Mouse (Mus musculus) heart, embryonic 12.5 days (tissue): ENCODE data around the gene Pafah1b2. TPM values are rescaled to one million over a fixed set of nuclear protein-coding genes. Genes with fewer than 3 reads are reported as not detected.

ENCODE experiments used
- ATAC-seq: fragments of 200-750 bp; cut with Nextera tagmentation; 2 replicates; pipeline ENCODE4 v1.8.0; 2017; ENCODE audit warnings: moderate TSS enrichment, moderate library complexity; ENCODE audit not compliant: insufficient number of reproducible peaks, low FRiP score
- H3K27ac ChIP-seq: fragments of 300-500 bp; sonication (generic); 2 replicates; pipeline ENCODE4 v1.5.1; 2016; ENCODE audit warnings: mild to moderate bottlenecking, moderate library complexity; ENCODE audit not compliant: poor library complexity, severe bottlenecking
- H3K27me3 ChIP-seq: fragments of 300-500 bp; sonication (generic); replicated peaks from 2 replicates; pipeline ENCODE4 v1.6.1; 2016; ENCODE audit warnings: mild to moderate bottlenecking, moderate library complexity
- H3K36me3 ChIP-seq: fragments of 300-500 bp; sonication (generic); 2 replicates; pipeline ENCODE4 v1.6.1; 2016; ENCODE audit warnings: mild to moderate bottlenecking, moderate library complexity
- H3K4me1 ChIP-seq: fragments of 300-500 bp; sonication (generic); replicated peaks from 2 replicates; pipeline ENCODE4 v1.6.1; 2016; ENCODE audit warnings: mild to moderate bottlenecking
- H3K4me2 ChIP-seq: fragments of 300-500 bp; sonication (generic); 2 replicates; pipeline ENCODE4 v1.6.1; 2016; ENCODE audit warnings: mild to moderate bottlenecking, moderate library complexity
- H3K4me3 ChIP-seq: fragments of 300-500 bp; sonication (generic); 2 replicates; pipeline ENCODE4 v1.5.1; 2016; ENCODE audit warnings: mild to moderate bottlenecking
- H3K9ac ChIP-seq: fragments of 300-500 bp; sonication (generic); 2 replicates; pipeline ENCODE4 v1.6.1; 2016; ENCODE audit warnings: mild to moderate bottlenecking, moderate library complexity
- H3K9me3 ChIP-seq: fragments of 300-500 bp; sonication (generic); replicated peaks from 2 replicates; pipeline ENCODE4 v1.6.1; 2016; ENCODE audit warnings: mild to moderate bottlenecking, moderate library complexity
- WGBS: fragments of 180-500 bp; shearing (Covaris S2); methylation state at CpG from one replicate; pipeline ENCODE4 v1.1.7; 2016; 5-methylcytosine and 5-hydroxymethylcytosine counted together
- polyA plus RNA-seq: library from polyadenylated mRNA; unstranded; fragments of >200 nt; fragmentation: Nextera tagmentation; extraction: Ambion mirVana; gene quantifications from 2 replicates; pipeline ENCODE4 v1.2.1, GENCODE M21; 2016

The Pafah1b2 gene
- 173 and 175 TPM in 2 replicates for polyA plus RNA-seq

GRCm38 (mm10) chr9:46012091-46013008, at the start of gene Pafah1b2, which contains the start of gene Sik3:
Pafah1b2 (minus strand) TSS chr9:46012690.
Sik3 (plus strand) TSS chr9:46012820.
- peak within 1 kb of the TSS; percentile 93 for H3K4me2 ChIP-seq
- H3K27ac ChIP-seq, result peak within 1 kb of the TSS; percentile 89
- 5% methylated on average over 67 of the region's 78 CpGs for WGBS
- peak; percentile 93 for ATAC-seq
- no peaks in the 10 kb centered on the region for H3K36me3 ChIP-seq
- no peaks in the 10 kb centered on the region for H3K9me3 ChIP-seq
- peaks cover 42% of the 10 kb centered on the region for H3K4me1 ChIP-seq
- peak within 1 kb of the TSS; percentile 89 for H3K4me3 ChIP-seq
- H3K9ac ChIP-seq, result peak within 1 kb of the TSS; percentile 92
- H3K27me3 ChIP-seq, result no peaks in the 10 kb centered on the region

GRCm38 (mm10) chr9:46061696-46062425, 49.4 kb upstream of the Pafah1b2 start:
- Histone ChIP-seq H3K4me3 (no peak overlapping the region), H3K4me2 (no peak overlapping the region), H3K9ac (no peak overlapping the region), H3K27ac (no peak overlapping the region), H3K36me3 (0 out of 2 replicates have a peak, but pooled peaks cover 3% of the 10 kb centered on the region), H3K4me1 (peaks cover 11% of the 10 kb centered on the region; the same call in 1 of the 2 replicates), H3K9me3 (peaks cover 3% of the 10 kb centered on the region; the same call in 1 of the 2 replicates), H3K27me3 (no peaks in the 10 kb centered on the region)
- no peak for ATAC-seq
- 74% methylated on average over 9 of the region's 9 CpGs for WGBS

- no peaks in the 10 kb centered on the region for H3K27me3 ChIP-seq
- no peak for ATAC-seq
- H3K4me3 ChIP-seq, result no peak overlapping the region
- H3K9ac ChIP-seq, result no peak overlapping the region
- H3K27ac ChIP-seq, result no peak overlapping the region
- H3K9me3 ChIP-seq, result peaks cover 3% of the 10 kb centered on the region; the same call in 1 of the 2 replicates
- WGBS, result 87% methylated on average over 2 of the region's 2 CpGs
- 0 out of 2 replicates have a peak, but pooled peaks cover 3% of the 10 kb centered on the region for H3K36me3 ChIP-seq
- H3K4me1 ChIP-seq, result peaks cover 13% of the 10 kb centered on the region; the same call in 1 of the 2 replicates
- no peak overlapping the region for H3K4me2 ChIP-seq
Measured at GRCm38 (mm10) chr9:46060249-46060648, 47.8 kb upstream of the Pafah1b2 start.

GRCm38 (mm10) chr9:46058065-46058464, 45.6 kb upstream of the Pafah1b2 start:
- H3K9me3 ChIP-seq, result peaks cover 3% of the 10 kb centered on the region; the same call in 1 of the 2 replicates
- no peak for ATAC-seq
- peaks cover 22% of the 10 kb centered on the region for H3K4me1 ChIP-seq
- no peak overlapping the region for H3K9ac ChIP-seq
- no peak overlapping the region for H3K4me2 ChIP-seq
- H3K27ac ChIP-seq, result no peak overlapping the region
- H3K27me3 ChIP-seq, result no peaks in the 10 kb centered on the region
- WGBS, result 81% methylated on average over 3 of the region's 3 CpGs
- H3K36me3 ChIP-seq, result 0 out of 2 replicates have a peak, but pooled peaks cover 3% of the 10 kb centered on the region
- H3K4me3 ChIP-seq, result no peak overlapping the region

GRCm38 (mm10) chr9:46053014-46053666, 40.6 kb upstream of the Pafah1b2 start:
- WGBS, result 87% methylated on average over 9 of the region's 9 CpGs
- Histone ChIP-seq H3K9me3 (no peaks in the 10 kb centered on the region), H3K27ac (no peak overlapping the region), H3K9ac (no peak overlapping the region), H3K27me3 (no peaks in the 10 kb centered on the region), H3K36me3 (peaks cover 5% of the 10 kb centered on the region; the same call in 1 of the 2 replicates), H3K4me3 (no peak overlapping the region), H3K4me2 (no peak overlapping the region), H3K4me1 (peaks cover 50% of the 10 kb centered on the region)
- no peak for ATAC-seq

GRCm38 (mm10) chr9:46050203-46050602, 37.7 kb upstream of the Pafah1b2 start:
- Histone ChIP-seq H3K27me3 (no peaks in the 10 kb centered on the region), H3K4me2 (no peak overlapping the region; the same call in 1 of the 2 replicates), H3K9me3 (no peaks in the 10 kb centered on the region), H3K4me1 (peaks cover 54% of the 10 kb centered on the region), H3K9ac (no peak overlapping the region), H3K4me3 (no peak overlapping the region), H3K36me3 (peaks cover 3% of the 10 kb centered on the region; the same call in 1 of the 2 replicates), H3K27ac (0 out of 2 replicates have a peak overlapping the region, but pooled peaks have one; percentile 7)
- no peak for ATAC-seq
- WGBS, result 76% methylated on average over 8 of the region's 8 CpGs

GRCm38 (mm10) chr9:46049525-46049924, 37.0 kb upstream of the Pafah1b2 start:
- WGBS, result 74% methylated on average over 7 of the region's 7 CpGs

GRCm38 (mm10) chr9:46046724-46047517, 34.4 kb upstream of the Pafah1b2 start:
- 73% methylated on average over 11 of the region's 11 CpGs for WGBS
- ATAC-seq, result no peak

More at GRCm38 (mm10) chr9:46049525-46049924, 37.0 kb upstream of the Pafah1b2 start:
- H3K27ac ChIP-seq, result peak overlapping the region; percentile 8; the same call in 1 of the 2 replicates
- H3K36me3 ChIP-seq, result peaks cover 3% of the 10 kb centered on the region; the same call in 1 of the 2 replicates
- H3K9ac ChIP-seq, result no peak overlapping the region
- H3K4me1 ChIP-seq, result peaks cover 48% of the 10 kb centered on the region
- no peak overlapping the region for H3K4me3 ChIP-seq
- H3K27me3 ChIP-seq, result no peaks in the 10 kb centered on the region
- H3K4me2 ChIP-seq, result no peak overlapping the region
- ATAC-seq, result no peak
- no peaks in the 10 kb centered on the region for H3K9me3 ChIP-seq

GRCm38 (mm10) chr9:46043626-46044025, 31.1 kb upstream of the Pafah1b2 start:
- Histone ChIP-seq H3K4me3 (no peak overlapping the region), H3K27me3 (no peaks in the 10 kb centered on the region), H3K4me1 (peaks cover 24% of the 10 kb centered on the region), H3K27ac (no peak overlapping the region), H3K9me3 (no peaks in the 10 kb centered on the region), H3K36me3 (peaks cover 11% of the 10 kb centered on the region), H3K4me2 (no peak overlapping the region), H3K9ac (no peak overlapping the region)
- no peak for ATAC-seq
- 88% methylated on average over 8 of the region's 8 CpGs for WGBS

More at GRCm38 (mm10) chr9:46046724-46047517, 34.4 kb upstream of the Pafah1b2 start:
- Histone ChIP-seq H3K4me1 (peaks cover 35% of the 10 kb centered on the region), H3K27me3 (no peaks in the 10 kb centered on the region), H3K36me3 (peaks cover 3% of the 10 kb centered on the region; the same call in 1 of the 2 replicates), H3K4me3 (no peak overlapping the region), H3K9ac (no peak overlapping the region), H3K27ac (no peak overlapping the region), H3K4me2 (no peak overlapping the region), H3K9me3 (no peaks in the 10 kb centered on the region)

GRCm38 (mm10) chr9:46042387-46042786, 29.9 kb upstream of the Pafah1b2 start:
- no peak overlapping the region for H3K27ac ChIP-seq
- no peaks in the 10 kb centered on the region for H3K9me3 ChIP-seq
- 78% methylated on average over 3 of the region's 3 CpGs for WGBS
- H3K27me3 ChIP-seq, result no peaks in the 10 kb centered on the region
- peaks cover 19% of the 10 kb centered on the region for H3K4me1 ChIP-seq
- no peak overlapping the region for H3K4me3 ChIP-seq
- ATAC-seq, result no peak
- H3K36me3 ChIP-seq, result peaks cover 8% of the 10 kb centered on the region; the same call in 1 of the 2 replicates
- H3K9ac ChIP-seq, result no peak overlapping the region
- H3K4me2 ChIP-seq, result no peak overlapping the region
